Mouse (Mus musculus): ENCODE data around the gene Tomt. TPM values are rescaled to one million over a fixed set of nuclear protein-coding genes. Genes with fewer than 3 reads are reported as not detected.

Gene Tomt
- polyA plus RNA-seq, 1 experiment, result 0.07 TPM

GRCm38 (mm10) chr7:101851689-101852088, 54.5 kb downstream of the Tomt start:
- Histone ChIP-seq H3K27ac (ENCODE audit: insufficient read depth, low read length) (peak overlapping the region; percentile 33), H3K4me1 (ENCODE audit: control insufficient read depth, insufficient read depth, insufficient read length) (peaks cover 8% of the 10 kb centered on the region), H3K4me3 (ENCODE audit: extremely low read depth, insufficient read depth, insufficient read length) (no peak overlapping the region), H3K36me3 (ENCODE audit: control insufficient read depth, insufficient read depth, low read length) (no peaks in the 10 kb centered on the region), H3K27me3 (ENCODE audit: control insufficient read depth, insufficient read depth, low read length) (no peaks in the 10 kb centered on the region)
- WGBS, result 29% methylated on average over 6 of the region's 6 CpGs
- TF ChIP-seq CTCF (IDR thresholded peaks at IDR 0.05; ENCODE audit: extremely low read depth, insufficient read depth, insufficient read length, insufficient replicate concordance), result no peak
- TF ChIP-seq POLR2A (IDR thresholded peaks at IDR 0.05; ENCODE audit: low read depth, low read length), result no peak
- DNase-seq (ENCODE audit: low read depth in 1 of 2, low spot score in 2 of 2), result no peak

Other genes starting within 250 kb of the Tomt start
- gene Clpb, start 242.7 kb downstream of the Tomt start, polyA plus RNA-seq (2012; rRNA removed), result 6.5 TPM in 2 replicates
- gene Phox2a, start 88.0 kb downstream of the Tomt start, polyA plus RNA-seq (2012; rRNA removed), result 0.07 TPM in 1 of 2 replicates, not detected in the other
- gene Inppl1, start 68.1 kb downstream of the Tomt start, polyA plus RNA-seq (2012; rRNA removed), result 43.3 and 54.4 TPM in 2 replicates
- gene Folr2, start 49.2 kb downstream of the Tomt start, polyA plus RNA-seq (2012; rRNA removed), result 0.75 and 1.4 TPM in 2 replicates
- gene Anapc15, start 42.6 kb downstream of the Tomt start, polyA plus RNA-seq (2012; rRNA removed), result 34.4 and 37.1 TPM in 2 replicates
- 0.51 and 0.76 TPM in 2 replicates for gene Folr1, start 35.6 kb downstream of the Tomt start, polyA plus RNA-seq (2012; rRNA removed)
- gene Lamtor1, start 455 bp downstream of the Tomt start, polyA plus RNA-seq (2012; rRNA removed), result 117 and 136 TPM in 2 replicates
- 2.5 and 2.8 TPM in 2 replicates for gene Lrrc51, start 27.5 kb upstream of the Tomt start, polyA plus RNA-seq (2012; rRNA removed)
- 89.8 and 96.9 TPM in 2 replicates for gene Numa1, start 27.8 kb upstream of the Tomt start, polyA plus RNA-seq (2012; rRNA removed)
- gene Il18bp, start 112.3 kb upstream of the Tomt start, polyA plus RNA-seq (2012; rRNA removed), result 24.5 and 27.4 TPM in 2 replicates
- gene Rnf121, start 159.1 kb upstream of the Tomt start, polyA plus RNA-seq (2012; rRNA removed), result 14.2 and 17.7 TPM in 2 replicates
- 18.3 and 21.5 TPM in 2 replicates for gene Xndc1, start 159.2 kb upstream of the Tomt start, polyA plus RNA-seq (2012; rRNA removed)
- 2.6 and 4.9 TPM in 2 replicates for gene Xntrpc, start 159.4 kb upstream of the Tomt start, polyA plus RNA-seq (2012; rRNA removed)
- gene Trpc2, start 176.8 kb upstream of the Tomt start, polyA plus RNA-seq (2012; rRNA removed), result 0.42 and 2.0 TPM in 2 replicates
- gene Art1, start 195.4 kb upstream of the Tomt start, polyA plus RNA-seq (2012; rRNA removed), result 0.13 and 0.15 TPM in 2 replicates
- 0.09 and 0.26 TPM in 2 replicates for gene Art5, start 203.1 kb upstream of the Tomt start, polyA plus RNA-seq (2012; rRNA removed)
- 0.04 and 0.18 TPM in 2 replicates for gene Chrna10, start 210.5 kb upstream of the Tomt start, polyA plus RNA-seq (2012; rRNA removed)

Data from spleen, adult 2 months (tissue).